Mouse (Mus musculus) MEL-GATA-1-ER (cell line): Measurements from ENCODE around the gene Atad1.
"Not testable (repeated sequence)": the region's sequence is repeated elsewhere in the genome, so short reads cannot be mapped to it uniquely, and the experiment has no call there.

Experiments
- DNase-seq: peaks from one replicate; pipeline ENCODE4 v3.0.0-alpha.2; 2012; ENCODE audit warnings: low read depth; ENCODE audit errors: extremely low read depth

The Atad1 gene

DNA sequence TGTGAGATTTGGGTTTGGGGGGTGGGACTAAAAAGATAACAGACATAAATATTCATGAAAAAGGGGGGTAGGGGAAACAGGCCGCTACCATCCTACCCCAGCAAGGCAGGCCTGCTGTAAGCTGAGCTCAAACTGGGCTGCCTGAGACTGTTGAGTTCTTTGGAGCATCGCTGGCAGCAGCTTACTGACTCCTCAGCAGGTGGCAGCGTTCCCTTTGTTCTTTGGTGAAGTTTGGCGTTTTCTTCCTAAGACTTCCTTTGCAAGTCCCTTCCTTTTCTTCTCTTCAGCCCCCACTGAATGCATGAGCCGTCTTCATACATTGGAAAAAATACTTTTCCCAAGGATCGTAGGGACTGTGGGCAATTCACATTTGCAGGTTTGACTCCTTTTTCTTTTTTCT is 9.8 kb upstream of the Atad1 start:
- DNase-seq = no peak

- DNase-seq = no peak
These were observed 1.2 kb upstream of the Atad1 start for GRCm38 (mm10) chr19:32740641-32741345.

DNA sequence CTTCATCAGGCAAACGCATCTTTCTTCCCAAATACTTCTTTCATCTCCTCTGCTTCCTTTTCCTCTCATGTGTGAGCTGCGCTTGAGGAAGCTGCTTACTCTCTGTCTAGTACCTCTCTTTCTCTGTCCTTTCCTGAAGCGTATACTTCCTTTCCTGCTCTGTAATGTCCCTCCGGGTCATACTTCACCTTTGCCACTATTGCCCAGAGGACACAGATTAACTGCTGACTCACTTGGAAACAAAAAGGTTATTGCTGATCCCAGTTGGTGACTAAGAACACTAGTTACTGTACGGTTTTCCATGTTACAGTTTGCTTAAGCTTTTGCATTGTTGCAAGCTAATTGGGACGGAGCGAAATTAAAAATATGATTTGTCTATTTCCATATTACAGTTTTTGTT is 1.7 kb downstream of the Atad1 start:
- no peak for DNase-seq

- no peak for DNase-seq
These were observed 6.7 kb downstream of the Atad1 start for GRCm38 (mm10) chr19:32732922-32733321.

GRCm38 (mm10) chr19:32729785-32730184 is 9.8 kb downstream of the Atad1 start:
- no peak for DNase-seq

DNA sequence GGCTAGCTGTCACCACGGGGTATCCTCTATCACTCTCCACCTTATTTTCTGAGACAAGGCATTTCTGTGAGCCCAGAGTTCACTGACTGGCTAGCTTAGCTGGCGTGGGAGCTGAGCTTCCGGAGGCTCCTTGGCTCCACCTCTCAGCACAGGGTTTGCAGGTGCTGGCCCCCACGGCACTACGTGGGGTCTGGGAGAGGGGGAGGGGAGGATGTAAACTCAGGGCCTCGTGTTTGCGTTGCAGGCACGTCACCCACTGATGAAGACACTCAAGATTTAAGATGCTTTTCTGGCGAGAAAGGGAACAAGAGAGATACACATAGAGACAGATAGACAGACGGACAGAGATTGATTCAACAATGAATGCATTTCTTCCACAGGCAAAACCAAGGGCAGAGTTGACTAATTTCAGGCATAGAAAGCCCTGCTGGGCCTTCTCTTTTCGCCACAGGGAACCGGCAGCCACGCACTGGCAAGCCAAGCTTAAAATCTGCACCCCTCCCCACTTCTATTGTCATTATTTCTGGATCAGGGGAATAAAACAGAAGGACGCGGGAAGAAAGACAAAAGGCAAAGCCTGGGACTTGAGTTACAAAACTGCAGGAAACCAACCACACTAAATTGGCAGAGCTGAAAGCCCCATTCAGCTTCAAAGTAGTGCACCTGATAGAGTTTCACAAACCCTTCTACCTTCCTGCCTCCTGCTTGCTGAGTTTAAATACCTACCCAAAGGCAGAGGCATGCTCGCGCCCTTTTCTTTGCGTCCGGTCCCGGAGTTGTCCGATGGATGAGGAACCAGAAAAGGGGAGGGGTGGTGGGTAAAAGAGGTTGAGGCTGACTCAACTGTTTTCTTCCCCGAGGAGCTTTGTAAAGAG is 12.9 kb downstream of the Atad1 start:
- DNase-seq = no peak

GRCm38 (mm10) chr19:32723817-32724216 is 15.8 kb downstream of the Atad1 start:
- no peak for DNase-seq

DNA sequence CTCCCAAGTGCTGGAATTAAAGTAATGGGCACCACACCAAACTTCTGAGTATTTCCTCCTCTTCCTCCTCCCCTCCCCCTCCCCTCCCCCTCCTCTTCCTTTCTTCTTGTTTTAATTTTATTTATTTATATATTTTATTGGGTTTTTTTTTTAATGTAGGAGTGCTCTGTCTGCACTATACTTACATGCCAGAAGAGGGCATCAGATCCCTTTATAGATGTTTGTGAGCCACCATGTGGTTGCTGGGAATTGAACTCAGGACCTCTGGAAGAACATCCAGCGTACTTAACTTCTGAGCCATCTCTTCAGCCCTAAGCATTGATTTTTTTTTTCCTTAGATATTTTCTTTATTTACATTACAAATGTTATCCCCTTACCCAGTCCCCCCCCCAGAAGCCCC is 19.3 kb downstream of the Atad1 start:
- DNase-seq = no peak

DNA sequence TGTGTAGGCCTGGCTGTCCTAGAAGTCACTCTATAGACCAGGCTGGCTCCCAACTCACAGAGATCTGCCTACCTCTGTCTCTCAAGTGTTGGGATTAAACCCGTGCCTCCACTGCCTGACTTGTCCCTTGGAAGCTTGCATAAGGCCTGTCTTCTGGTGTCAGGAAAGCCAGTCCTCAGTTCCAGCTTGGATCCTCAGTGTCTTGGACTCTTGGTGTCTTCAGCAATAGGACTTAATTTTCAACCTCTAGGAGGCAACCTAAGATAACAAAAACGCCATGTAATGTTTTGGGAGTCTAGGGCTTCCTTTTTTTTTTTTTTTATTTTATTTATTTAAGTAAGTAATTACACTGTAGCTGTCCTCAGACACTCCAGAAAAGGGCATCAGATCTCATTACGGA is 22.0 kb downstream of the Atad1 start:
- peak; percentile 28 for DNase-seq

GRCm38 (mm10) chr19:32715681-32716080 is 23.9 kb downstream of the Atad1 start:
- no peak for DNase-seq

GRCm38 (mm10) chr19:32715201-32715600 is 24.4 kb downstream of the Atad1 start:
- DNase-seq = peak; percentile 54

GRCm38 (mm10) chr19:32713471-32713870 is 26.1 kb downstream of the Atad1 start:
- DNase-seq = no peak

- DNase-seq = peak; percentile 49
These were observed 27.0 kb downstream of the Atad1 start for GRCm38 (mm10) chr19:32712588-32713042.

DNA sequence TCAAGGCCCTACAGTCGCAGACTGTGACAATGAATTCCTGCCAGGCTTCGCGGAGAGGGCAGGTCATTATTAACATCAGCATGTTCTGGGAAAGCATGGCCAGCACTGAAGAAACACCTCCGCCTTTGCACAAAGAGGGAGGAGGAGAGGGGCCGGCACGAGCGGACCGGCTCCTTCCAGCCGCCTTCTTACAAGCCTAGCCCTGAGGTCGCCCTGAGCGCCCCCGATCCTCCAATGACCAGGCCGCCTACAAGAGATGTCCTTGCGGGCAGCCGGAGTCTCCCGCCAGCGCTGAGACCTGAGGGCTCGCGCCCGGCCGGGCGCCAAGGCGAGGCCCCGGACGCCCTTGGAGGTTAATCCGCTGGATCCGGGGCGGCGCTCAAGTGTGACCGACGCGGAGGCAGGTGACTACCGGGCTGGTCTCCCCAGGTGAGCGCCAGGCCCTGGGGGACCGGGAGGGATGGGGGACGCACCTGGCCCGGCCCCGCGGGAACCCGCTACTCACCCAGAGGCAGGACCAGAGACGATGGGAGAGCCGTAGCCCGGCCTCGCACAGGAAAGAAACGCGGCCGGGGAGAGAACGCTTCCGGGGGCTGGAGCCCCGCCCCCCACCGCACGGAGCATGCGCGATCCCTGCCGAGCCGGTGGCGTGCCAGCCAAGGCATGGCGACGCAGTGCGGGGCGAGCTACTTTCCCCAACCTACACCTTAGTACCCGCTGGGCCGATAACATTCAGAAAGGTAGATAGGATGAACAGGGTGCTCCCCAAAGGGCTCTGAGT is 27.6 kb downstream of the Atad1 start:
- peak; percentile 39 for DNase-seq

- peak; percentile 48 for DNase-seq
These were observed 29.3 kb downstream of the Atad1 start for GRCm38 (mm10) chr19:32710288-32710687.

GRCm38 (mm10) chr19:32708996-32709395 is 30.6 kb downstream of the Atad1 start:
- no peak for DNase-seq

- DNase-seq = no peak
These were observed 37.4 kb downstream of the Atad1 start for GRCm38 (mm10) chr19:32702191-32702590.

GRCm38 (mm10) chr19:32696674-32697073 is 42.9 kb downstream of the Atad1 start:
- no peak for DNase-seq

- peak; percentile 41 for DNase-seq
These were observed 49.9 kb downstream of the Atad1 start for GRCm38 (mm10) chr19:32689724-32690123.

DNA sequence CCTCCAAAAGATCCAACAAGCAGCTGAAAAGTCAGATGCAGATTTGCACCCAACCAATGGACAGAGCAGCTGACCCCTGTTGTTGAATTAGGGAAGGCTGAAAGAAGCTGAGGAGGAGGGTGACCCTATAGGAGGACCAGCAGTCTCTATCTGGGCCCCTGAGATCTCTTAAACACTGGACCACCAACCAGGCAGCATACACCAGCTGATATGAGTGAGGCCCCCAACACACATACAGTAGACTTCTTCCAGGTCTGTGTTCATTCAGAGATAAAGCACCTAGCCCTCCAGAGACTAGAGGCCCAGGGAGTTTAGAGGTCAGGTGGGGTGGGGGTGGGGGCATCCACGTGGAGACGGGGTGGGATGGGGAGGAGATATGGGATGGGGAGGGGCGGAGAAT is 51.4 kb downstream of the Atad1 start:
- not testable (repeated sequence) for DNase-seq

- DNase-seq = no peak
These were observed 51.9 kb downstream of the Atad1 start for GRCm38 (mm10) chr19:32687721-32688120.

DNA sequence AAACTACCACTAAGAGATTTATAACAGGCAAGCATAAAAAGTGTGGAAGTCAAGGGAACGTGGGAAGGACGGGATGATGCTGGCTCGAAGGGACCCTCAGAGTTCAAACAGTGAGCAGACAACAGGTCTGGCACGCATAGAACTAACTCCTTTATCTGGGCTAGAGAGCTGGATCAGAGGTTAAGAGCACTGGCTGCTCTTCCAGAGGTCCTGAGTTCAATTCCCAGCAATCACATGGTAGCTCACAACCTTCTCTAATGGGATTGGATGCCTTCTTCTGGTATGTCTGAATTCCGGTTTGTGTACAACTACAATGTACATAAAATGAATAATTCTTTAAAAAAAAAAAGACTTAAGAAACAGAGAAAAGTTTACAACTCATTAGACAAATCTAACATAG is 56.5 kb downstream of the Atad1 start:
- no peak for DNase-seq
